Mouse (Mus musculus) stomach, embryonic 14.5 days (tissue): ENCODE data around the gene Ppdpf. TPM values are rescaled to one million over a fixed set of nuclear protein-coding genes. Genes with fewer than 3 reads are reported as not detected.
"Not testable (repeated sequence)": the region's sequence is repeated elsewhere in the genome, so short reads cannot be mapped to it uniquely, and the experiment has no call there.

ENCODE experiments used
- ATAC-seq: fragments of 200-750 bp; cut with Nextera tagmentation; 2 replicates; pipeline ENCODE4 v1.8.0; 2017; ENCODE audit warnings: low read depth, moderate TSS enrichment; ENCODE audit not compliant: insufficient number of reproducible peaks, insufficient read depth, low FRiP score
- H3K27ac ChIP-seq: fragments of 300-500 bp; sonication (generic); 2 replicates; pipeline ENCODE4 v1.5.1; 2014; ENCODE audit warnings: mild to moderate bottlenecking, low read length, moderate library complexity, mixed read lengths
- H3K27me3 ChIP-seq: fragments of 300-500 bp; sonication (generic); 2 replicates; pipeline ENCODE4 v1.6.1; 2014; ENCODE audit warnings: low read length, control low read depth, mixed read lengths; ENCODE audit not compliant: control insufficient read depth, insufficient read depth
- H3K36me3 ChIP-seq: fragments of 300-500 bp; sonication (generic); 2 replicates; pipeline ENCODE4 v1.6.1; 2014; ENCODE audit warnings: mild to moderate bottlenecking, control low read depth, low read length, moderate library complexity, mixed read lengths; ENCODE audit not compliant: control insufficient read depth, insufficient read depth
- H3K4me1 ChIP-seq: fragments of 300-500 bp; sonication (generic); 2 replicates; pipeline ENCODE4 v1.6.1; 2014; ENCODE audit warnings: low read length, control low read depth, mixed read lengths; ENCODE audit not compliant: control insufficient read depth, insufficient read depth
- H3K4me2 ChIP-seq: fragments of 300-500 bp; sonication (generic); replicated peaks from 2 replicates; pipeline ENCODE4 v1.6.1; 2014; ENCODE audit warnings: low read depth, low read length, control low read depth
- H3K4me3 ChIP-seq: fragments of 300-500 bp; sonication (generic); 2 replicates; pipeline ENCODE4 v1.5.1; 2014; ENCODE audit warnings: low read depth, low read length, control low read depth
- H3K9ac ChIP-seq: fragments of 300-500 bp; sonication (generic); replicated peaks from 2 replicates; pipeline ENCODE4 v1.6.1; 2014; ENCODE audit warnings: low read depth, mild to moderate bottlenecking, control low read depth, low read length, moderate library complexity, mixed read lengths
- H3K9me3 ChIP-seq: fragments of 300-500 bp; sonication (generic); 2 replicates; pipeline ENCODE4 v1.6.1; 2016; ENCODE audit warnings: low read depth, low read length, control low read depth; ENCODE audit not compliant: control insufficient read depth
- WGBS: fragments of 180-500 bp; shearing (Covaris S2); extraction: QIAGEN DNeasy Blood & Tissue Kit; methylation state at CpG from one replicate; pipeline ENCODE4 v1.1.7; 2014; 5-methylcytosine and 5-hydroxymethylcytosine counted together
- polyA plus RNA-seq: library from polyadenylated mRNA; unstranded; fragments of >200 nt; fragmentation: Nextera tagmentation; extraction: Ambion mirVana; gene quantifications from 2 replicates; pipeline ENCODE4 v1.2.1, GENCODE M21; 2014

The Ppdpf gene
- polyA plus RNA-seq, 1 experiment from 2014 or later: 378 TPM

DNA sequence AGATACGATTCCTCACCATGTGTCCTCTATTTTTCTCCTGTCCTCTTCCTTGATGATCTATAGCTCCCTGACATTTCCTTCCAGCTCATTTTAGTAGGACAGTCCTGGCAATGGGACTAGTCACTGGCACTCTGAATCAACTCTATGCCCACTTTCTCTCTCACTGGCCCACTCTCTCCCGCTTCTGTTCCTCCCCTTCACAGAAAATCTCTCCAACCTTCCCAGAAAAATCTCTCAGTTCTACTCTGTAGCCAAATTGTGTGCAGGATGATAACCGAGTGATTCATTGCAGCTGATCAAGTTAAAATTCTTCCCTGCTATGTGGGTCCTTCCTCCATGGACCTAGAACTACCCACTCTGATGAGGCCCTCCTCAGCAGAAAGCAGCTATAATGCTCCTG, 12.4 kb upstream of the Ppdpf start:
- no peaks in the 10 kb centered on the region for H3K27me3 ChIP-seq
- no peak overlapping the region for H3K4me3 ChIP-seq
- no peak overlapping the region for H3K9ac ChIP-seq
- no peaks in the 10 kb centered on the region for H3K4me1 ChIP-seq
- 86% methylated on average over 3 of the region's 3 CpGs for WGBS
- H3K9me3 ChIP-seq: no peaks in the 10 kb centered on the region
- no peak overlapping the region for H3K27ac ChIP-seq
- no peak overlapping the region for H3K4me2 ChIP-seq
- H3K36me3 ChIP-seq: no peaks in the 10 kb centered on the region
- ATAC-seq: no peak

DNA sequence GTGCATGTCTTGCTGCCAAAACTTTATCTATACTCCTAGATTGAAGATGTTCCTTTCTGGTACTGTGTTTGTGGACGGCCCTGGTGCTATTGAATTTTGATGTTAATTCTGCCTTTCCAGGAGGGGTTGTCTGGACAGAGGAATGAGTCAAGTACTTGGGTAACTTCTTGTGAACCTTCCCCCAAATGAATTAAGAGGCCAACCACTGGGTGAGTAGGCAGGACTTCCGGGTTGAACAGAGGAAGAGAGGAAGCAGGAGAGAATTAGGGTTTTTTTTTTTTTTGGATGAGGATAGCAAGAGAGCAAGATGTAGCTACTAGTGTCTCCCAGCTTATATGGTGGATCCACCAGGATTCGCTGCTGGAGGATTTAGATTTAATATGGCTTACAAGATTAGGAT, 9.0 kb upstream of the Ppdpf start:
- Histone ChIP-seq H3K27me3 (no peaks in the 10 kb centered on the region), H3K9me3 (no peaks in the 10 kb centered on the region), H3K9ac (no peak overlapping the region), H3K4me3 (no peak overlapping the region), H3K4me2 (no peak overlapping the region), H3K36me3 (no peaks in the 10 kb centered on the region), H3K4me1 (no peaks in the 10 kb centered on the region), H3K27ac (no peak overlapping the region)
- no peak for ATAC-seq
- WGBS: 75% methylated on average over 3 of the region's 3 CpGs

DNA sequence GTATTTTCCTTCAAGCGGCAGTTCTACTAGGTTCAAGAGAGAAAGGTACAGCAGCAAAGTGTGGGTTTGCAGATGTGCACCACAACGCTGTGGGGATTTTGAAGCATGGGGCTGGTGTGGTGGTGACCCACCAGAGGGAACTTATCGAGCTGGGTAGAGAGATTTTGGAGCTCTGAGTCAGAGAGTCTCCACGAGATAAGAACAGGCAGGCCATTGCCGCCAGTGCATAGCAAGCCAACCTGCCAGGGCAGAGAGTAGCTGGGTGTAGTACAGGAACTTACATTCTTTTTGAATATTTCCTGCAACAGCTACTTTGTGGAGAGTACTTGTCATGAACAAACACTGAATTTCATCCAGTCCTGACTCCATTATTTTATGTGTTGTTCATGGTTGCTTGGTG, 8.6 kb upstream of the Ppdpf start:
- ATAC-seq: no peak
- no peak overlapping the region for H3K27ac ChIP-seq
- H3K4me1 ChIP-seq: no peaks in the 10 kb centered on the region
- H3K9me3 ChIP-seq: no peaks in the 10 kb centered on the region
- H3K4me3 ChIP-seq: no peak overlapping the region
- H3K27me3 ChIP-seq: no peaks in the 10 kb centered on the region
- H3K36me3 ChIP-seq: no peaks in the 10 kb centered on the region
- WGBS: 76% methylated on average over 5 of the region's 5 CpGs
- H3K9ac ChIP-seq: no peak overlapping the region
- H3K4me2 ChIP-seq: no peak overlapping the region

DNA sequence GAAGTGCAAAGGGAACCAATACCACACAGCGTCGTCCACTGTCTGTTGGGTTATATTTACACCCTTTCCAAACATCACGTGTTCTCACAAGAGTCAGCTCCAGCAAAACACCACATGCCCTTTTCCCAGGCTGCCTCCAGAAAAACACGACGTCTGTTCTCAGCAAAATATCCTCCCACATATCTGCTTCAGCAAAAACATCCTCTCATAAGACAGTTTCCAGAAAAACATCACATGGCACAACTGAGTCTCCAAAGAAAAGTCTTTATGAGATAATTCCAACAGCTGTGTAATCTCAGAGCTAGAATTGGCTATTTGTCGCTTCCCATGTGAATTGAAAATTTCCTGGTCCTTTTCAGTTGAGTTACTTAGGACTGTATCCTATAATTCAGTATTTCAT, 6.1 kb upstream of the Ppdpf start:
- Histone ChIP-seq H3K36me3 (no peaks in the 10 kb centered on the region), H3K4me2 (no peak overlapping the region), H3K4me3 (no peak overlapping the region), H3K4me1 (no peaks in the 10 kb centered on the region), H3K27me3 (no peaks in the 10 kb centered on the region), H3K27ac (no peak overlapping the region), H3K9ac (no peak overlapping the region), H3K9me3 (no peaks in the 10 kb centered on the region)
- no peak for ATAC-seq
- WGBS: 70% methylated on average over 6 of the region's 6 CpGs

DNA sequence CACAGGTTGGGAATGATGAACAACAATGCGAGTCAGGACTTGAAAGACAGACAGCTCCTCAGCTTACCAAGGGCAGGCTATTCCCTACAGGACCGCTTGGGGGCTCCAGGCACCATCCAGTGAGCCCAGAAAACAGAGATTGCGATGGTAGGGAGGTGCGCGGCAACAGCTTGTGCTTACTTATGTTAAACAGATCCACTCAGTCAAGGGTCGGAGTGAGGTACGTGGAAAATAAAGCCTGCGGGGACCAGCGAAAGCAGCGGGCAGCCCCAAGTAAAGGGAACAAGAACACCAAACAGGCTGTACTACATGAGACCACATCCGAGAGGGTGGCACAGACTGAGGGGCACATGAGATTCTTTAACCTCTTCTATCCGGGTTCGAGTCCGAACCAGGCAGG, 412 bp upstream of the Ppdpf start:
- no peaks in the 10 kb centered on the region; the same call in 1 of the 2 replicates for H3K36me3 ChIP-seq
- WGBS: under 1% methylated on average over 14 of the region's 14 CpGs

DNA sequence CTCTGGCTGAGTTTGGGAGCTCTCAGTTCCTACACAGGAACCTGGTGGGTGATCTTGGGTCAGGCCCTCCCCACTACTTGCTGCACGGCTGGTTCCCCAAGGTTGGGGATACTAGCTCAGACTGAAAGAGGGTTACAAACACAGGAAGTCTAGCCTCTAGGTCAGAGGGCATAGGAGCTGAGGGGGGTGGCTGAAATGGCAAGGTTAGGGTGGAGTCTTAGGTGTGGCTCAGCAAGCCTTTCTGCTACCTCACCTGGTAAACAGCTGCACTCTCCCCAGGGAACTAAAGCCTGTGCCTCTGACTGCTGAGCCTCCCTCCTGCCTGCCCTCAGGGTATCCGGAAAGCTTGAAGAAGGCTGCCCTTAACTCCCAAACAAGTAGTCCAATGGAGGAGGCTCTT, 1.6 kb downstream of the Ppdpf start:
- no peaks in the 10 kb centered on the region for H3K27me3 ChIP-seq
- peak overlapping the region; percentile 63 for H3K4me2 ChIP-seq
- no peaks in the 10 kb centered on the region; the same call in 1 of the 2 replicates for H3K36me3 ChIP-seq
- H3K9me3 ChIP-seq: no peaks in the 10 kb centered on the region
- H3K4me1 ChIP-seq: no peaks in the 10 kb centered on the region
- peak overlapping the region; percentile 56; the same call in 1 of the 2 replicates for H3K27ac ChIP-seq
- 63% methylated on average over 2 of the region's 2 CpGs for WGBS
- H3K9ac ChIP-seq: no peak overlapping the region
- no peak for ATAC-seq
- no peak overlapping the region for H3K4me3 ChIP-seq

More for the DNA sequence above, 412 bp upstream of the Ppdpf start:
- no peaks in the 10 kb centered on the region for H3K4me1 ChIP-seq
- H3K27ac ChIP-seq: peak overlapping the region; percentile 77; the same call in 1 of the 2 replicates
- ATAC-seq: peak; percentile 69
- H3K4me2 ChIP-seq: peak overlapping the region; percentile 63
- H3K27me3 ChIP-seq: no peaks in the 10 kb centered on the region
- no peaks in the 10 kb centered on the region for H3K9me3 ChIP-seq
- H3K4me3 ChIP-seq: peak overlapping the region; percentile 67
- H3K9ac ChIP-seq: no peak overlapping the region

DNA sequence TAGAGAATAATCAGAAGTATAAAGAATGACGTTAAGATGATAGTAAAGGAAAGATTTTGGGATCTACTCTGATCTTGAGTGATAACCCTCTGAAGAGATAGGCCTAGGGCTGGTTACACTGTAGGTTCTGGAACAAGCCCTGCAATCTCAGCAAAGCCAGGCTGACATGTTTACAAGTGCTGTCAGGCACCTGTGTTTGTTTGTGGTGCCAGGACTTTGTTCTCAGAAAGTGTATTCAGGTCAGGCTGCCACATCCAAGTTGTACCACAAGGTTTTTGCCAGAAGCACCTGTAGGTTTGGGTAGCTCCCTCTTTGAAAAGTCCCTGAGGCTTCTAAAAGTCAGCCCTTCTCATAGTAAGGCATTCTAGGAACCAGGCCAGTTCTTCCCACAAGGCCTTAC, 2.3 kb downstream of the Ppdpf start:
- no peak for ATAC-seq
- no peaks in the 10 kb centered on the region for H3K4me1 ChIP-seq
- H3K36me3 ChIP-seq: no peaks in the 10 kb centered on the region; the same call in 1 of the 2 replicates
- H3K27me3 ChIP-seq: no peaks in the 10 kb centered on the region
- WGBS: 79% methylated on average over 1 of the region's 1 CpGs
- H3K4me3 ChIP-seq: no peak overlapping the region
- no peak overlapping the region for H3K4me2 ChIP-seq
- H3K27ac ChIP-seq: no peak overlapping the region
- no peaks in the 10 kb centered on the region for H3K9me3 ChIP-seq
- H3K9ac ChIP-seq: no peak overlapping the region

DNA sequence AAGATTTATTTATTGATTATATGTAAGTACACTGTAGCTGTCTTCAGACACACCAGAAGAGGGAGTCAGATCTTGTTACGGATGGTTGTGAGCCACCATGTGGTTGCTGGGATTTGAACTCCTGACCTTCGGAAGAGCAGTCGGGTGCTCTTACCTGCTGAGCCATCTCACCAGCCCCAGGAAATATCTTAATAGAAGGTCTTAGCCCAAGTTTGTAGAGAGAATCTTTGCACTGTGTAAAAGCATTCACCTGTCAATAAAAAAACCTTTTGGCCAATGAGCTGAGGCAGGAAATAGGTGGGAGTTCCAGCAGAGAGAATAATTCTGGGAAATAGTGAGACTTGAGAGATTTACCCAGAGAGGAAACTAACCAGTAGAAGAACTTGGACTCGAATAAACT, 4.3 kb downstream of the Ppdpf start:
- 53% methylated on average over 4 of the region's 4 CpGs for WGBS
- not testable (repeated sequence) for H3K27me3 ChIP-seq, H3K9me3 ChIP-seq, H3K27ac ChIP-seq, H3K4me3 ChIP-seq, H3K9ac ChIP-seq, H3K4me2 ChIP-seq, H3K4me1 ChIP-seq, H3K36me3 ChIP-seq, ATAC-seq

DNA sequence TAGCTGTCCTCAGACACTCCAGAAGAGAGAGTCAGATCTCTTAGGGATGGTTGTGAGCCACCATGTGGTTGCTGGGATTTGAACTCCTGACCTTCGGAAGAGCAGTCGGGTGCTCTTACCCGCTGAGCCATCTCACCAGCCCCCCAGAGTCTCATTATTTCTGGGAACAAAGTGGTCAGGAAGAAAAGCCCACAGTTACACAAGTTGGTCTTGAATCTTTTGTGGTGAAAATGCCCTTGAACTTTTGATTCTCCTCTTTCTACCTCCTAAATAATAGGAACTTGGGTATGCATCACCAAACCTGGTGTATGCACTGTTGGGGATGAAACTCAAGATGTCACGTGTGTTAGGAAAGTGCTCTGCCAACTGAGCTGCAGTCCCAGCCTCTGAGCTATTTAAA, 4.9 kb downstream of the Ppdpf start:
- H3K9ac ChIP-seq: no peak overlapping the region
- ATAC-seq: no peak

More for the DNA sequence above, 4.9 kb downstream of the Ppdpf start:
- no peaks in the 10 kb centered on the region; the same call in 1 of the 2 replicates for H3K36me3 ChIP-seq
- 69% methylated on average over 4 of the region's 4 CpGs for WGBS
- H3K9me3 ChIP-seq: no peaks in the 10 kb centered on the region
- H3K4me2 ChIP-seq: no peak overlapping the region
- no peak overlapping the region for H3K27ac ChIP-seq
- H3K4me3 ChIP-seq: no peak overlapping the region
- no peaks in the 10 kb centered on the region for H3K27me3 ChIP-seq
- no peaks in the 10 kb centered on the region for H3K4me1 ChIP-seq
